Mouse (Mus musculus) urinary bladder, adult 2 months (tissue): Measurements from ENCODE around the gene Cd200r3. TPM values are rescaled to one million over a fixed set of nuclear protein-coding genes. Genes with fewer than 3 reads are reported as not detected.

Source experiments
- DNase-seq: peaks from one replicate; pipeline ENCODE4 v3.0.0; 2022; ENCODE audit warnings: low spot score
- polyA plus RNA-seq: library from polyadenylated mRNA; depleted of rRNA; stranded (reverse); fragments of >200 nt; gene quantifications from 2 replicates; pipeline ENCODE4 v1.2.3, GENCODE M21; 2012; rRNA removed

Cd200r3 gene
- polyA plus RNA-seq, 1 experiment: 38.8 TPM

GRCm38 (mm10) chr16:45030796-45031195 is 87.3 kb downstream of the Cd200r3 start:
- no peak for DNase-seq

Other genes with a start within 250 kb of the Cd200r3 start
- gene Nepro, start 219.4 kb upstream of the Cd200r3 start, polyA plus RNA-seq: 8.8 and 9.5 TPM in 2 replicates
- 10.0 and 10.3 TPM in 2 replicates for gene Gtpbp8, start 197.3 kb upstream of the Cd200r3 start, polyA plus RNA-seq
- gene Cd200r1, start 177.9 kb upstream of the Cd200r3 start, polyA plus RNA-seq: 2.2 and 2.8 TPM in 2 replicates
- 0.50 and 0.52 TPM in 2 replicates for gene Cd200r4, start 131.9 kb upstream of the Cd200r3 start, polyA plus RNA-seq
- gene Cd200r2, start 76.6 kb upstream of the Cd200r3 start, polyA plus RNA-seq: not detected in 2 replicates
- gene Ccdc80, start 149.7 kb downstream of the Cd200r3 start, polyA plus RNA-seq: 86.9 and 104 TPM in 2 replicates
- 17.3 and 20.0 TPM in 2 replicates for gene Slc35a5, start 215.0 kb downstream of the Cd200r3 start, polyA plus RNA-seq
- 43.6 and 47.6 TPM in 2 replicates for gene Atg3, start 215.1 kb downstream of the Cd200r3 start, polyA plus RNA-seq